19 mouse cellular contexts compared by ENCODE assay signal in the genomic region with DNA sequence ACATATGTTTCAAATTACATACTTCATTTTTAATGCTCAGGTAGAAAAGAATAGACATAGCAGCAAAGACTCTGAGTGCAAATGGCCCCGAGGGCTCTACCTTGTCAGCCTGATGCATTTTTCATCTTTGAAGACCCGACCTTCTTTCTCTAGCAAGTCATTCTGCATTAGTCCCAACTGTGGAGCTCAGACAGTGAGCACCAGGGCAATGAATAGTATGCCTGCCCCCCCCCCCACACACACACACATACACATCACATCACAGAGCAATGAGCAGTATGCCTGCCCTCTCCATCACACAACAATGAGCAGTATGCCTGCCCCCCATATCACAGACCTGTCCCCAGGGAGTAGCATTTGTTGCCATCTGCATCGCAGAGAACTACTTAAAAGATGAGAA.
DNase-seq lines count a peak whose midpoint lies in the region; ATAC-seq lines count a peak whose summit lies in the region.
"Had no signal": no experiment of that assay in that cellular context is flagged by ENCODE, and none has a peak within 500 bp of the region (broad histone marks: within the 10 kb centered on the region; RNA-seq: fewer than 3 reads in every experiment).

No protein-coding gene starts in this region.

- H3K36me3 ChIP-seq in midbrain, embryonic 11.5 days (ENCODE audit: control insufficient read depth, insufficient read depth, low read length) = no peaks in the 10 kb centered on the region
- H3K36me3 ChIP-seq in midbrain, embryonic 14.5 days (ENCODE audit: control insufficient read depth, insufficient read depth, low read length) = no peaks in the 10 kb centered on the region
- H3K36me3 ChIP-seq: embryonic facial prominence, embryonic 10.5 days; embryonic facial prominence, embryonic 12.5 days; forebrain, embryonic 15.5 days had no signal

- no peak overlapping the region for H3K4me3 ChIP-seq in midbrain, embryonic 11.5 days (ENCODE audit: low read depth, low read length)
- H3K4me3 ChIP-seq in midbrain, embryonic 14.5 days (replicated peaks; ENCODE audit: low read depth, low read length) = no peak overlapping the region
- H3K4me3 ChIP-seq: embryonic facial prominence, embryonic 10.5 days; embryonic facial prominence, embryonic 12.5 days; forebrain, embryonic 13.5 days; forebrain, embryonic 15.5 days had no signal

- H3K9me3 ChIP-seq in midbrain, embryonic 11.5 days (ENCODE audit: control insufficient read depth, low read length) = no peaks in the 10 kb centered on the region; the same call in 1 of the 2 replicates
- H3K9me3 ChIP-seq in midbrain, embryonic 14.5 days (ENCODE audit: control insufficient read depth, low read length) = no peaks in the 10 kb centered on the region
- H3K9me3 ChIP-seq: embryonic facial prominence, embryonic 12.5 days; forebrain, embryonic 13.5 days; forebrain, embryonic 15.5 days had no signal

- peak; percentile 19 for DNase-seq in embryo, embryonic 11 days
- no peak for DNase-seq in embryo, embryonic 9.5 days (ENCODE audit: extremely low spot score)
- peak; percentile 51 for DNase-seq in midbrain, embryonic 11.5 days (ENCODE audit: low spot score, missing footprints)
- no peak for DNase-seq in midbrain, embryonic 14.5 days
- peak; percentile 12 for DNase-seq in A20 (ENCODE audit: low read depth, low spot score)
- no peak for DNase-seq in natural killer cell, adult 2 months (ENCODE audit: low spot score in 2 of 2)
- DNase-seq: adrenal gland, adult 2 months; adrenal gland, postnatal 10 days; adrenal gland, postnatal 25 days; cerebellum, adult 11 months; cerebellum, adult 18-20 months; cerebellum, adult 9-10 months; cerebellum, postnatal 10 days; cerebellum, postnatal 25 days; forebrain, postnatal 0 days had no signal

- 77% methylated on average over 3 of the region's 3 CpGs for WGBS in midbrain, embryonic 11.5 days
- WGBS in midbrain, embryonic 14.5 days = 87% methylated on average over 3 of the region's 3 CpGs

- no peaks in the 10 kb centered on the region for H3K4me1 ChIP-seq in midbrain, embryonic 11.5 days (ENCODE audit: control insufficient read depth, insufficient read depth, low read length)
- H3K4me1 ChIP-seq in midbrain, embryonic 14.5 days (ENCODE audit: control insufficient read depth, insufficient read depth, low read length) = no peaks in the 10 kb centered on the region
- H3K4me1 ChIP-seq: embryonic facial prominence, embryonic 10.5 days; embryonic facial prominence, embryonic 12.5 days; forebrain, embryonic 13.5 days; forebrain, embryonic 15.5 days had no signal

- ATAC-seq in midbrain, embryonic 11.5 days (ENCODE audit: low FRiP score) = no peak
- no peak for ATAC-seq in midbrain, embryonic 14.5 days (ENCODE audit: low FRiP score, low TSS enrichment)
- ATAC-seq: forebrain, embryonic 13.5 days; forebrain, embryonic 15.5 days; forebrain, postnatal 0 days had no signal

- H3K9ac ChIP-seq in midbrain, embryonic 11.5 days (ENCODE audit: low read length) = no peak overlapping the region
- no peak overlapping the region for H3K9ac ChIP-seq in midbrain, embryonic 14.5 days (replicated peaks; ENCODE audit: low read length)
- H3K9ac ChIP-seq: embryonic facial prominence, embryonic 12.5 days; forebrain, embryonic 13.5 days; forebrain, embryonic 15.5 days; forebrain, postnatal 0 days had no signal

- no peak overlapping the region for H3K4me2 ChIP-seq in midbrain, embryonic 11.5 days
- H3K4me2 ChIP-seq in midbrain, embryonic 14.5 days (ENCODE audit: low read length) = no peak overlapping the region
- H3K4me2 ChIP-seq: embryonic facial prominence, embryonic 12.5 days; forebrain, embryonic 13.5 days; forebrain, embryonic 15.5 days had no signal

- H3K27me3 ChIP-seq in midbrain, embryonic 11.5 days (ENCODE audit: control insufficient read depth, insufficient read depth, low read length) = no peaks in the 10 kb centered on the region
- H3K27me3 ChIP-seq in midbrain, embryonic 14.5 days (ENCODE audit: control insufficient read depth, insufficient read depth, low read length) = no peaks in the 10 kb centered on the region
- H3K27me3 ChIP-seq: embryonic facial prominence, embryonic 12.5 days; forebrain, embryonic 13.5 days; forebrain, embryonic 15.5 days had no signal

- no peak overlapping the region for H3K27ac ChIP-seq in midbrain, embryonic 11.5 days (ENCODE audit: low read depth, low read length)
- no peak overlapping the region for H3K27ac ChIP-seq in midbrain, embryonic 14.5 days (replicated peaks; ENCODE audit: low read depth, low read length)
- H3K27ac ChIP-seq: embryonic facial prominence, embryonic 10.5 days; embryonic facial prominence, embryonic 12.5 days; forebrain, embryonic 13.5 days; forebrain, embryonic 15.5 days had no signal

Comparison
In these comparisons a context has a peak if more than half of its experiments do, and no peak if none do; other contexts are left out.
1. DNase-seq: peak in embryo, embryonic 11 days (single experiment), midbrain, embryonic 11.5 days (single experiment) and A20 (single experiment); none in embryo, embryonic 9.5 days (single experiment), midbrain, embryonic 14.5 days (single experiment) and natural killer cell, adult 2 months (0 of 2).